Mouse (Mus musculus) layer of hippocampus, postnatal 25 days (tissue): ENCODE measurements around the gene Aldh1a1. TPM values are rescaled to one million over a fixed set of nuclear protein-coding genes. Genes with fewer than 3 reads are reported as not detected.
A peak's percentile ranks its signal among the peaks of the same experiment; 100 is the strongest.
"Not testable (repeated sequence)": the region's sequence is repeated elsewhere in the genome, so short reads cannot be mapped to it uniquely, and the experiment has no call there.

Source experiments
- DNase-seq, 2 experiments: peaks; one replicate each; pipeline ENCODE4 v3.0.0; 2022; ENCODE audit warnings: mixed read lengths in 2 of 2, low spot score in 1 of 2; ENCODE audit errors: extremely low spot score in 1 of 2
- total RNA-seq, 2 experiments: library from RNA; stranded (reverse); gene quantifications; 2 replicates each; pipeline ENCODE4 v1.2.3; 2021

The Aldh1a1 gene
- 10 to 100 TPM; 69.3 to 69.5 TPM for total RNA-seq

DNA sequence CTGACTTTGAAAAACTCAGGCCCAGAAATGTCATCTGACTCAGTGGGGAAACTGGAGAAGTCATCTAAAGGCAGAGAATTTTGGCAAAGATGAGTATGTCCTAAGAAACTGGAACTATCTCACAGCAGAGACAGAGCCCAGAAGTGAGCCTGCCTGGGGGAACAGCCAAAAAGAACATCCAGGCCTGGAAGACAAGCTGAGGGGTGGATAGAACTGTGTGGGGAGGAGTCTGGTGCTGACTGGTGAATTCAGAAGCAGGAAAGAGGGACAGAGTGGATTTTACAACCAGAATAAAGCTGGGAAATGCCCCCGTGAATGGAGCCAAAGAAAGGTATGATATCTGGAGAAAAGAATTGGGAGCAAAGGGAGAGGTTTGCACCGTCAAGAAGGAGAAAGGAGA lies at the start of gene Aldh1a1:
Aldh1a1 (plus strand) TSS at position 225 of the 400 bp plus-strand sequence.
- no peak for DNase-seq

DNA sequence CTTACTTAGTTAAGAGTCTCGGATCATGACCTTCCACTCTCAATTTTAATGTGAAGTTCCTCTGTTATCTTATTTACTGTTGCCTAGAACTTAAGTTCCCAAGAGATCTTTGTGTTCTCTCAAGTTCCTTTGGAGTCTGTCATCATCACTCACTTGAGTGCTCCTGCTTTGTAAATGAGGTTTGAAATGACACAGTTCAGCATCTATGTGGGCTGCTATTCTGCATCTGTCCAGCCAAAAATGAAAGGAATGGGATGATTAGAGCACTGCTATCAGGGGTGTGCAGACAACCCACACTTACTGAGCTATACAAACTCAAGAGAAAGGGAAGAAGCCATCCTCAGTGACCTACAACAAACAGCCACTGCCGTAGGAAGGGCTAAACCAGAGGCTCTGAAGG lies 44.7 kb upstream of the Aldh1a1 start:
- no peak for DNase-seq

- peak in 1 of 2 experiments; percentile 18 for DNase-seq
Measured at GRCm38 (mm10) chr19:20449546-20449945, 43.0 kb upstream of the Aldh1a1 start.

- DNase-seq: no peak
Measured at GRCm38 (mm10) chr19:20451045-20451444, 41.5 kb upstream of the Aldh1a1 start.

GRCm38 (mm10) chr19:20484497-20484896 lies 8.0 kb upstream of the Aldh1a1 start:
- DNase-seq: no peak

DNA sequence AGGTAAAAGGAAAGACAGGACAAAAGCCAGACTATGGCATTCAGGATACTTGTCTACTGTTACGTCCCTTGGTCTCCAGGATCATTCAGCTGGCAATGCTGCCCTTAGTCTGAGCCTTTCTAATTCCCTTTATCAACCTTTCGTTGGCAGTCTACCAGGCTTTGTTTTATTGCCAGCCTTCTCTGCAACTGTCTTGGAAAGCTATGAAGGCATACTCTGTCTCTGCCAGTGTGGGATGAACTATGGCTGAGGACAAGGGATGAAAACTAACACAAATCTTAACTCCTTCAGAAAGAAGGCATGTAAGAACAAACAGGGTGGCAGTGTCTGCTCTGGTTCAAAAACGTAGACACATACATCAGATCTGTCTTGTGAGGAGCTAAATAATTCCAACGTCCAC lies 565 bp upstream of the Aldh1a1 start:
- DNase-seq: no peak

DNA sequence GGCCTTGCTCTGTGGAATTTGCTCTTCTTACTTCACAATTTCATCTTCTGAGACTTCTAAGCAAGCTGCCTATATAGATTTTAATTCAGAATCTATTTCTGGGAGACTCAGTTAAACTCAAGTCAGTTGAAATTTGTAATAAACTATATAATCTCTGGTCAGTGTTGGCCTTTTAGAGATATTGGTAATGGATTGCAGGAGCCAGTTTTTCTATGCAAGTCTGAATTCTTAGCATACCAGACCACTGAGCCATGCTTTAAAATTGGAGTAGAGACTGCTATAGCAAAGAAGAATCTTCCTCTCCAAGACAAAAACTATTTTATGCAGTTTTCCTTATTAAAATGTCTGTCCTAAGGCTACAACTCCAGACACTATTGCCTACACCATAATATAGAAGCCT lies 4.0 kb downstream of the Aldh1a1 start:
- DNase-seq: no peak

DNA sequence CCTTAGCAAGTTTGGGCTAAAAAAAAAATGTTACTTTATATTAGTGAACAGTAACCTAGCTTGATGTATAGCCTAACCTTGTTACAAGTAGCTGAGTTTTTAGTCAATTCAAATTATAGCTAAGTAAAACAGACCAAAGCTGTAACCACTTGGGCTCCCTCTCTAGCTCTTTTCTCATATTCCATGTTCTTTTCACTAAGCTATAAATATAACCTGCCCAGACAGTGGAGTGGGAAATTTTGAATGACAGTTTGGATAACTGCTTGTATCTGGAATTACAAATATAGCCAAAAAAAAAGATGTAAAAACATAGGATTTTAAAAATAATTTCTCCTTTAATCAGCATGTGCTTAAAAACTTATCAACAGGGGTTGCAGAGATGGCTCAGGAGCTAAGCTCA lies 12.8 kb downstream of the Aldh1a1 start:
- DNase-seq: no peak

DNA sequence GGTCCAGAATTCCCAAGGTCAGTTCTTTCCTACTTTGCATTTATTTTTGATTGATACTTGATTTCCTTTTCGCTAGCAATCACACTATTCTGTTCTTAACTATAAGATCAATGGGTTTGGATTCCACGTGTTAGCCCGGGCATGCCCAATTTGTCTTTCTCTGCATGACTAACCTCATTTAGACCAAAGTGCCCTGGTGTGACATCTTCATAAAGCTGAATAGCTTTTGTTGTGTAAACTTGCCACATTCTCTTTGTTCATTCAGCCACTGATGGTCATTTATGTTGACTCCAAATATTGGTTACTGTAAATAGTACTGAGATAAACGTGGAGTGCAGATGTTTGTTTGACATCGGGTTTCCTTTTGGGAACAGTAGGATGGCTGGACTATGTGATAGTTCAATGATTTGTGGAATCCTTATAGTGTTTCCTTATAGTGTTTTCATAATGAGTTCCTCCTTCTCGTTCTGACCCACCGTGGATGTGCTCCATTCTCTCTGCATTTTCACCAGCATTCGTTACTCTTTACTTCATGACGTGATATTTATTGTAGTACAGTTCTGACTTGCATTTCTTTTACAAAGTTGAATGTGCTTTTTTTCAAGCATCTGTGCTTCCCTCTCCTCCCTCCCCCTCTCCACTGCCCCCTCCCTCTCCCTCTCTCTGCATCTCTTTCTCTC lies 14.6 kb downstream of the Aldh1a1 start:
- no peak for DNase-seq

DNA sequence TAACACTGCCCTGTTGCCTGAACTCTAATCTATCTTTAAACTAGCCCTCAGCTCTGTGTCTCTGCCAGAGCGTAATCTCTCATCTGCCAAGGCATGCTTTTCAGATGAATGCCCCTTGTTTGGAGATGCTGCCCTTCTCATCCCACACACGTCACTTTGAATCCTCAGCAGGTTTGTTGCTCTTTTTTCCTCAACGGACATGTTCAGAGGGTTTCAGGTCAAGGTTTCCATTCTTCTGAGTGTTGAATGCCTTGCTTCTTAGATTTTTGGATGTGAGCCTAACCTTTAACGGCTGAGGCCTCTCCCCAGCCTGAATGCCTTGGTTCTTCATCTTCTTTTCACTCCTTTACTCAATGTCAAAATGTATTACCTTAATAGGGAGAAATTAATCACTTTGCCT lies 16.1 kb downstream of the Aldh1a1 start:
- no peak for DNase-seq

DNA sequence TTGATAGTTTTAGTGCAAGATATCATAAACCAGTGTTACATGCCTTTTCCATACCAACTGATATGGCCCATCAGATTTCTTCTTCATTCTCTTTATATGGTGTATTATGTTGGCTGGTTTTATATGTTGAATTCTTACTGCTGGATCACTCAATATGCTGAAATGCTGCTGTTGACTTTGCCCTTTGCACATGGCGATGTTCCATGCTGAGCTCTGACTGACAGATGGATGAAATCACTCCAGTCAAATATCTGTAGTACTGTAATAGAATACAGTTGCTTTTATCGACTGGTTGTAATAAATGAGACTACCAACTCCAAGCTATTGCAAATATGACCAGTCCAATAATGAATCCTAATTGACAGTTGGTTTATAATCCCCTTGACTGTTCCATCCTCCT lies 19.5 kb downstream of the Aldh1a1 start:
- no peak for DNase-seq

DNA sequence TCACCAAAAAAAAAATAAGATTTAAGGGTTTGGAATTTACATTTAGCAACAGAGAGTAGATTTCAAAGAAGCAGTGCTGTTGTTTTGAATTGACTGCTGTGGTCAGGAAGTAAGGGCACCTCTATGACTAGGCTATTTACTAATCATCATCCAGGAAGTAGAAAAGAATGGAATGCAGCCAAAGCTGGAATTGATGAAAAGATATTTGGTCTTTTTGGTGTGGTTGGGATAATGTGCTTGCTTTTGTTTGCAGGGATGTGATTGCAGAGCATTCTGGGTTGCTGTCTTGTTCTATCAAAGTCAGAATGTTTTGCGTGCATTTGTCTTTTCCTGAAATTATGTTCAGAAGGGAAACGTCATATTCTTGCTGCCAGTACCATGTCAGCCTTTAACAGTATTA lies 20.7 kb downstream of the Aldh1a1 start:
- no peak for DNase-seq

DNA sequence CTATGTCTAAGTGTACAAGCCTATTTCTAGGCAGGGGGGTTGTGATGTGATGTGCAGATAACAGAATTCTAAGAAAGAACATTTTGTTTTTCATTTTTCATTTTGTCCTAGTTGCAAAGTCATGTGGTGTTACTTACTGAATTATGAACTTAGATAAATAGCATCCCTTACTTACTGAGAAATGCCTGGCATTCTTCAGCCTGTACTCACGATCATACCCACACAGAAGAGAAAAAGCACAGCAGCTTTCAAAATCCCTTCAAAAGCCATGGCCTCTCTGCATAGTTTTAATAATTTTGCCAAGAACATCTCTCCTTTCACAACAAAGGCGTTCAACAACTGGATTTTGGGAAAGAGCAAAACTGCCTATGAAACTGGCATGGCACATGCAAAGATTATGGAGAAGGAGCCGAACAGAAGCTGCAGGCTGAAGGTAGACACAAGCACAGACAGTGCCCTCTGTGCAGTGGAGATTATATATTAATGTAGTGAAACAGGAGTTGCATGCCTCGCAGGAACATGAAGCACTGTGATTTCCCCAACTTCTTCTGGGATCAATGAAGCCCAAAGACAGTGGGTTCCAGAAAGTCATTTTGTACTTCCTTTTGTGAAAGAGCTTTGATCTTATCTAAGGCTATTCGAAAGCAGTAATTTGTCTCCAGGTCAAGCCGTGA lies 21.3 kb downstream of the Aldh1a1 start:
- no peak for DNase-seq

- DNase-seq: no peak
Measured at GRCm38 (mm10) chr19:20516481-20516880, 24.0 kb downstream of the Aldh1a1 start.

DNA sequence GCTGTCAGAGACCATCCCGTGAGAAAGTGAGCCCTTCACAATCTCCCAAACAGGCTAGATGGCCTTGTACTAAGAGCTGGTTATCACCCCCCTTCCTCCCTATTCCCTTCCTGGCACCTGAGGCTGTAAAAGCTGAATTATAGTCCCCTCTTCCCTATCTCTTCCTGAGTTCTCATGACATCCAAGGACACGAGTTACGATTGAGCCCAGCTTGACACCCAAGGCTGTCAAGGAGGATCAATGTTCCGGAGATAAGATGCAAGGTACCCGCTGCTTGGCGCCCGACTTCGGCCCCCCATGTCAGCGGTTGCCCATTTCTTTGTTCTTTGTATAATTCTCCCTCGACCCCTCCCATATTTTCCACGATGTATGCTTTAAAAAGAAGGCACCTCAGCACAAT lies 36.6 kb downstream of the Aldh1a1 start:
- not testable (repeated sequence) for DNase-seq

DNA sequence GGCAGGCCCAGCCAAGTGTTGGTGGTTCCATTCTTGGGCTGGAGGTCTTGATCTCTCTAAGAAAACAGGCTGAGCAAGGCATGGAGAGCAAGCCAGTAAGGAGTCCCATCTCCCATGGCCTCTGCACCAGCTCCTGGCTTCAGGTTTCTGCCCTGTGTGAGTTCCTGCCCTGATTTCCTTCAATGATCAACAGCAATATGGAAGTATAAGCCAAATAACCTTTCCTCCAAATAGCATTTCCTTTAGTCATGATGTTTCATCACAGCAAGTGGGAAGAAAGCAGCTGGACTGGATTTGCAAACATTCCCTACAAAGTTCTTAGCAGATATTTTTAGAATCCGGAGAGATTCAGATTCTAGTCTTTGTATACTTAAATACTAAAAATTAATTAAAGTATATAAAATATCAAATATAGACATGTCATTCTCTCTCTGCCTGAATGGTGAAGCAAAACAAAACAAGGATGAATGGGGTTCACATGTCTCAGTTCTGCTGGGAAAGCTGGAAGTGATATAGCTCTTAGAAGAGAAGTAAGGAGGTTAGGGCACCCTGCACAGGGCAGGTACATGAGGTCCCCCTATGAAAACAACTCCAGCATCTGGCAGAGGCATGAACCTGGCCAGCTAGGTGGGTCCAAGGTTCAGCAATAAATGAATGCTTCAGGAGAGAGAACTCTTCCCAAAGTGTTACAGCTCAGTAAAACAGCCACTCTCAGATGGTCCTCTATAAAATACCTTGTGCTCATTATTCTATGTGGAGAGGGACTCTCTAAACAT lies 37.6 kb downstream of the Aldh1a1 start:
- DNase-seq: no peak

DNA sequence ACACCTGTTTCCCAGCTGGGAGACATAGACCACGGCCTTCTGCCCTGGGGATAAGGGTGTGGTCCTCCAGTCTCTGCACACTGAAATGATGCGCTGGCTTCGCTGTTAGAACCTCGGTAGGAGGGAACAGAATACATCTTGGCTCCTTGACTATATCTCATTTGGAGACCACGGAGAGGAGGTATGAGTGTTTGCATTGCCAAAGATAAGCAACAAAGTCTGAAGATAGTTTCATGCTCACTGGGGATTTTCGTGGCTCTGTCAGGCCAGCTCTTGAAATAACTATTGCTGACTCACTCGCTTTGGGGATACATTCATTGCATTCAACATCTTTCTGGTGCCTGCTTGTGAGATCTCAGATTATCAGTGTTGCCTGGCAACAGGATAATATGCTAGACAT lies 44.0 kb downstream of the Aldh1a1 start:
- DNase-seq: no peak

DNA sequence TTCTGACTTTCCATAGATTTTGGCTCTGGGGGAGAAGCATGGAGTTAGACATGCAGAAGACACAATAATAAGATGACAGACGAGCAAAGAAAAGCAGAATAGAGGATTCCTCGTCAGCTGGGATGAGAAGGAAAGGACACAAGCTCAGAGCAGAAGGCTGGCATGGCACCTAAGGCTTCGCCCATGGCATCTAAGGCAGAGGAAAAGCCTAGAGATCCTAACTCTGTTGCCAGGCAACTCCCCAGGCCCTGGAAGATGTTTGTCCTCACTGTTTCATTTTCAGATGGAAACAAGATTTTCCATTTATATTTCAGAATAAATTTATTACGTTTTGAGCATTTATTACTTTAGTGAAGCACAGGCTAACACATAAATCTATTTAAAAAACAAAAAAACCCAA lies 48.5 kb downstream of the Aldh1a1 start:
- no peak for DNase-seq

GRCm38 (mm10) chr19:20541924-20542323 lies 49.4 kb downstream of the Aldh1a1 start:
- no peak for DNase-seq

DNA sequence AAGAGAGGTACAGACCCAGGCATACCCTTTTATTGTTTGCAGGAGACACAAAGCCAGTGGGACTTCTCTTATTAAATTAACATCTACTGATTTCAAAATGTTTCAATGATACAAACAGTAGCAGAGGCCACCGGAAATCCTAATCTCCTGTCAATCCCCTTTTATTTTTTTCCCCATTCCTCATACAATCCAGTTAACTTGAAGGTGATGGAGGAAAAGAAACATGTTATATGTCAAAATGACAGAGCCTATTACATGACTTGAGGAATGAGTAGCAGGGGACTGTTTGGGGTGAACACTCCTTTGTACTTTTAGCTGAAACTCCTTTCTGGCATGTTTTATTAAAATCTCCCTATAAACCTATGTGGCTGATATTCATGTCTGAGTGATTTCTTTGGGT lies 51.3 kb downstream of the Aldh1a1 start:
- no peak for DNase-seq

DNA sequence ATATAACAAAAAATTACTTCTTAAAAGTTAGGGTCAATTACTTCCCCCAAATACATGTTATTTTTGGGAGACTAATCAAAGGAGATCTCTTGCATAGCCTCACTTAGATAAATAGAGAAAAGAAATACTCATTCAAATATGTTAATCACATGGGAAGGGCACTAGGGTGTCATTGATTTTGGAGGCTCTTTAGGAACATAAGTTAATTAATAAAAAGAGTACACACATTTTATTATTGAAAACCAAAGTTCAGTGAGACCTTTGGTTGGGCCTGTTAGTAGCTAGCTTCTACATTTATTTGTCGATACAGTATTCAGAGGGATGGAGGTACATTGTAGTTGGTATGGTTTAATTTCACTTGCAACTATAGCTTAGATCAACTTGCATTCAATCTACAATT lies 52.4 kb downstream of the Aldh1a1 start:
- no peak for DNase-seq

GRCm38 (mm10) chr19:20547025-20547424 lies 54.5 kb downstream of the Aldh1a1 start:
- no peak for DNase-seq
